Mouse (Mus musculus) cerebellum, postnatal 36 days (tissue): ENCODE measurements around the gene Tent5b.
"Not testable (repeated sequence)": the region's sequence is repeated elsewhere in the genome, so short reads cannot be mapped to it uniquely, and the experiment has no call there.

Experiments
- DNase-seq, 2 experiments: peaks; one replicate each; pipeline ENCODE4 v3.0.0; 2021 to 2022; ENCODE audit warnings: mixed read lengths in 2 of 2

The Tent5b gene

DNA sequence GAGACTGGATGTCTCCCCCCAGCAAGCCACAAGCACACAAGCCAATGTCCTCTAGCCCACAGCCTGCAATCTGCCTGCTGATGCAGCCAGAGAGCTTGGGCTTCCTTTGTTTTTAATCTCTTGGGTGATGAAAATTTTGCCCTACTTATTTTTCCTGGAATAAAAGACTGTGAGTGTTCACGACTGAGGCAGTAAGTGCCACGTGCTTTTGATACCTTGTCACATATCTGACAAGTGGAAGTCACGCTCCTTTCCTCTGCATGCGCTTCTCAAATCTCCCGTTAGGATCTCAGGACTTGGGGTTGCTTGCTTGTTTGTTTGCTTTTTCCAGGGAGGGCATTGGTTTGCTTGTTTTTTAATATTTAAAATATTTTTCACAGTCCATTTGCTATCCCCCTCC, 24.4 kb downstream of the Tent5b start:
- DNase-seq = no peak

DNA sequence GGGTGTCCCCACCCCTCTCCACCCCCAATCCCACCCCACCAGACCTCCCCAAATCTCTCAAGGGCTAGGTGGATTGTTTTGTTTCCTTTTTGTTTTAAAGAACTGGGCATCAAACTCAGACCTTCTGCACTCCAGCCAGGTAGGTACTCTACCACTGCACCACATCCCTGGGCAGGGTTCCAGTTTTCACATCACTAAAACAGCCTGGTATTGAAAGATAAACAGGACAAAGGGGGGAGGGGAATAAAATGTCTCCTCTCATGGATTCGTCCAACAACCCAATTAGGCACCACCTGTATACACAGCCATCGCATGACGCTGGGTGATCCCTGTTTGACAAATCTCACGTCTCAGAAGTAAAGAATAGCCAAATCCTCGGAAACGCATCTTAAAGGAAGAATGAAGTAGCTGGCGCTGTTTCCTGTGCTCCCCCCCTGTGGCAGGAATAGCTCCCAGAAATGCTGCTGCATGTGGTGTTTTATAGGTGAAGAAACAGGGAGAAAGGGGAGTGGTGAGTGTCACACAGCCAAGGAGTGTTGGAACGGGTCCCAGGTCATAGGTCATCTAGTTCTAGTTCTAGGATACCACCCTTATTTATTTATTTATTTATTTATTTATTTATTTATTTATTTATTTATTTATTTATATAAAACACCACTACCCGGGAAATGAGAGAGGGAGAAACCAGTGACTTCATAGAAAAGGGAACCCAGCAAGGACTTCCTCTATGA, 25.0 kb downstream of the Tent5b start:
- DNase-seq = no peak

DNA sequence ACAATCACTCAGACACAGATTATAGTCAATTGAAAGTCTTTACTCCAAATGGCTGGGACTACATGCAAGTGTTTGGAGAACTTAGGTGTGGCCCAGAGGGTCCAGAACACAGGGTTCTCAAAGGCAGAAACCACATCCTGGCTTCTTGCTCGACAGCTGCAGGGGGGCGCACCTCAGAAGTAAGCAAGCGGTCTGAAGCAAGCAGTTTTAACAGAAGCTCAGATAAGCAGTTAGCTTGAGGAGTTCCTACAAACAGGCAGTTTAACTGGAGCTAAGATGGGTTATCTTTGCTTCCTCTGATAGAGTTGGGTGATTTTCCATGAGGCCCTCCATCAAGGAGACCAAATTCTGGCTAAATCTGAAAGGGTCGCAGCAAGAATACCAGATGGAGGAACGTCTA, 26.6 kb downstream of the Tent5b start:
- DNase-seq = no peak

DNA sequence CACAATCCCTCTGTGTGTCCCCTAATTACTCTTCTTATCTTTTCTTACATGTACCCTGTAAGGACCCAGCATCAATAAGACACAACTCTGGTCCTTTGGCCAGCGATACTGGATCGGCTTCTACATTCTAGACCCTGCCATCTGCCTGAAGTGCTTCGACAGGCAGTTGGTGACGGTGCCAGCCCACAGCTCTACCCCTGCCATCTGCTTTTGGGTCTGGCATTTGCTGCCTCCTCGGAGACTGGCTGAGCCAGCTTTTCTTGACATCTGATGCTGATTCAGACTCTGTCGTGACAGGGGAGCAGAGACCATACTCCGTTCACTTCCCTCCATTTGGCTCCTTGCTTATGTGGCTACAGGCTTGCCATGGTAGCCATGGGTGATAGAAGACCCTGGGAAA, 29.1 kb downstream of the Tent5b start:
- DNase-seq = peak; percentile 70 to 76

DNA sequence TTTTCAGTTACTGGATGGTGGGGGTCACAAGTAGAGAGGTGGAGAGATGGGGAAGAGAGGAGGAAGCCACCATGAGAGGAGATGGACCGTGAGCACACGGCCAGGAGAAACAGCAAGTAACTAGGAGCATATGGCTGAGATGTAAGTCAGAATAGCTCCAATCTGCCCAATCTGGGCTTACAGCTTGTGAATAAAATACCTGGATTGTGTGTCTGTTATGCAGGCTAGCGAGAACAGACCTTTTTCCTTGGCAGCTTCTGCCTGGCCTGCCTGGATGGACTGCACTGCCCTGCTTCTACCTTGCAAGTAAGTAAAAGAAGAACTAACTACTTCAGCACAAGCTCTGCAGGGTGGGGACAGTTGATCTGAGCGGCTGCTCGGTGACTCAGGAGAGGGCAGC, 31.1 kb downstream of the Tent5b start:
- peak in 1 of 2 experiments; percentile 31 for DNase-seq

DNA sequence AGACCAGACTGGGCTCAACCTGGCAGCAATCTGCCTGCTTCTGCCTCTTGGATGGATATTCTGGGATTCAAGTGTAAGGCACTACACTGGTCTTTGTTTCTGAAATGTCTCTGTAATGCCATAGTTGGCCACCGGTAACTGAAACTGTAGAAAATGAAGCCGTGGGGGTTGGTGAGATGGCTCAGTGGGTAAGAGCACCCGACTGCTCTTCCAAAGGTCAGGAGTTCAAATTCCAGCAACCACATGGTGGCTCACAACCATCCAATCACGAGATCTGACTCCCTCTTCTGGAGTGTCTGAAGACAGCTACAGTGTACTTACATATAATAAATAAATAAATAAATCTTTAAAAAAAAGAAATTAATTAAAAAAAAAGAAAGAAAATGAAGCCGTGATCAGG, 32.6 kb downstream of the Tent5b start:
- not testable (repeated sequence) for DNase-seq

DNA sequence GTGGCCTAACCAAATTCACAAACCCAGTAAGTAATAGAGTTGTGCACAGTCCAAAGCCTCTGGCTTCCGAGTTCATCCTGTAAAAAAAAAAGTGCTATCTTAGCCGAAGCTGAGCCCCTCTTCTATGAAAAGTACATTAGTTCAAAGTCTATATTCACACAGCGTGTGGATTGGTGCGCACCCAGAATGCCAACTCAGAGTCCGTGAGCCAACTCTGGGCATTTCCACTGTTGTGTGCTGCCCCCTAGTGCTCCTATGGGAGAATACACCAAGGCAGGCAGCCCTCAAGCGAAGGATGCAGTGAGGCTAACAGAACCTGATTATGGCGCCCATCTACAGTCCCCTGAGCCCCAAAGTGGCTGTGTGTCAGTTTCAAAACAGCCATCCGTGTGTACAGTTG, 33.0 kb downstream of the Tent5b start:
- peak; percentile 85 to 88 for DNase-seq

DNA sequence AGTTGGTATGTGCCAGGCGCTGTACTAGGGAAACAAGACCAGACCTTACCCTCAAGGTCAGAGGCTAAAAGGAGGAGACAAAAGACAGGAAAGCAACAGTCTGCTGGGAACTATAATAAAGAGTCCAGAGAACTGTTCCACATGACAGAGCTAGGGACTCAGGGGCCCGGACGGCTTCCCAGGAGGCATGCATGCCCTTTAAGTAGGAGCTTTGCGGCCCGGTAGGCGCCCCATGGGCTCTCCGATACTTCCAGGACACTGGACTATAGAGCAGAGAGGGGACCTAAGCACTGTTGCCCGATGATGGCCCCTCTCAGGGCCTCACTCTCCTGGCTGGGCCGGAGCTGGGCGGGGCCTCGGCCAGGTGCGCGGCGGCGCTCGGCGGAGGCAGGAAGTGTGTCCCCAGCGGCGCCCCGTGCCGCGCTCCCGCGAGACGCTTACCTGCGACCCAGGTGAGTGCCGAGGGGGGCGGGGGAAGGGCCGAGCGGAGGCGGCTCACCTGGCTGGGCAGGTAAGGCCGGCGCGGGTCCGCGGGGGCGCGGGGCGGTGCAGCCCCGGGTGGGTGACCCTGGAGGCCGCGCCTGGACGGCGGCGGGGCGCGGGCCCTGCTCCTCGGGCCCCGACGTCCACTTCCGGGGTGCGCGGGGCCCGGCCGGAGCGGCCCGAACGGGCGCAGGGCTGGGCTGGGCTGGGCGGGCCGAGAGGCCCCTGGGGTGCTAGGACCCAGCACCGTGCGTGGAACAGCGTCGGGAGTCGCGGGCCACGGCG, 38.9 kb downstream of the Tent5b start, which contains the start of gene Kdf1:
Kdf1 (plus strand) TSS at position 363 of the 768 bp plus-strand sequence.
- DNase-seq = no peak

DNA sequence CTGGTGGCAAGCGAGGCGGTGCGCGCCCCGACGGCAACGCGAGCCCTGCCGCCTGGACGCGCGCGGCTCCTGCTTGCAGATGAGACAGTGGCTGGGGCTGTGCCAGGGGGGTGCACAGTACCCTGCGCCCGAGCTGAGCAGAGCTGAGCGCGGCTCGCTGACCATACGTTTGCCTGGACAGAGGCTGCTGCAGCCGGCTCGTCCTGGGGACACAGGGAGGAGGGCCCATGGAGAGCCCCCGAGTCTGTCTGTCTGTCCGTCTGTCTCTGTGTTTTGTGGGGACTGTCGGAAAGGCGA, 39.4 kb downstream of the Tent5b start:
- no peak for DNase-seq

DNA sequence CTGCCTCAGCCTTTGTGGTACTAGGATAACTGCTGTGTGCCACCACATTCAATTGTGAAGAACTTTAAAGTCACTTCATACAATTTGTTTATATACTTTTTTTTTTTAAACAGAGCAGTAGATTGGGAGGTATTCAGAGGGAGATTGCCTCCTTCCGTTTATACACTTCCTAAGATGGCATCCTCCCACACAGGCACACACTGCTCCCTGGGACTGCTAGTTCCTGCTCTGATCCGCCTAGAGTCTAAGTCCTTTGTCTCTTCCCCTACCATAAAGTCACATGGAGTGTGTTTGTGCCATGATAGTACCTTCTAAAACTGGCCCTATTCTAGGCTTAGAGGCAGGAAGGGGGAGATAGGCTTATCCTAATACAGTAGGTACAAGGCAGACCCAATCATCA, 41.6 kb downstream of the Tent5b start:
- DNase-seq = no peak

DNA sequence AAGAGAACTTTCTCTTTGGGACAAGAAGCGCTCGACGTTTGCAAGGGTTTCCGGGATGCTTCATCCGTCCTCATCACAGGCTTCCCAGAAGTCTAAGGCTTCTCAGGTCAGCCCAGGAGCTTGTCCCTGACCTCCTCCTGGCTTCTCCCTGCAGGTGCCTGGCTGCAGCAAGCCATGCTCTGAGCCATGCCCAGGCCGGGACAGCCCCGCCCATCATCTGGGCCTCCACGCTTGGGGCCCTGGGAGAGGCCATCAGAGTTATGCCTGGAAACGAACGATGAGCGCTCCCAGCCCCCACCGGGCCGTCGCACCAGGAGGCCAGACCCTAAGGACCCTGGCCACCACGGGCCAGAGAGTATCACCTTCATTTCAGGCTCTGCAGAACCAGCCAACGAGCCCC, 47.9 kb downstream of the Tent5b start:
- DNase-seq = no peak

DNA sequence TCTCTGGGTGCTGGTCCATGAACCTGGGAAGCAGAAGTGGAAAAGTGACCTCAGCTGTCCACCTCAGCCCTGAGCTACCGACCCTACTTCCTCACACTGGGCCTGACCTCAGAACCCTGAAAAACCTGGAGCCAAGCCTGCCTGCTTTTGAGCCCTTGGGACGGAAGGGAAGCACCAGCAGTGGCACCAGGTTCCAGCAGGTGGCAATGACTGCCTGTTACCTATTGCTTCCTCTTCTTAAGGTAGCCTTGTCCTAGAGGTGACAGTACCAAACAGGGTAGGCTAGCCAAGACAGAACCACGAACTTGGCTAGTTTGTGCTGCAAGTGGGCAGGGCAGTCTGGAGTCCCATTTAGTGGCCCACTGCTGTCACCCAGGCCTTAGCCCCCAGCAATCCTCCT, 52.8 kb downstream of the Tent5b start:
- no peak for DNase-seq

DNA sequence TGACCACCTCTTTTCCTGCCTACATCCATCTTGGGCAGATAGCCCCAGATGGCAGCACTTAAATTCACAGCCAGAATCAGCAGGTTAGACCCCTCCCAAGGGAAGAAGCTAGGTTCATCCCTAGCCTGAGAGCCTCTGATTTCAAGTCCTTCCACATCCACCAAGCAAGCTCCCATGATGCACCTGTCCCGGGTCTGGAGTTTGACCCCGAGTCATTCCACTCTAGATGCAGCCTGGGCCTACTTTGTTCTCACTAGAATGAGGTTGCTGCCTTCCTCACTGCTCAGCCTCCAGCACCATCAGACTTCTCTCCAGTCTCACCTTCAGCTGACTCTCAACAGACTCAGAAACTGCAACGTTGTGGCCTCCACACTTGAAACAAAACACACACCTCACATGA, 56.1 kb downstream of the Tent5b start:
- DNase-seq = no peak

DNA sequence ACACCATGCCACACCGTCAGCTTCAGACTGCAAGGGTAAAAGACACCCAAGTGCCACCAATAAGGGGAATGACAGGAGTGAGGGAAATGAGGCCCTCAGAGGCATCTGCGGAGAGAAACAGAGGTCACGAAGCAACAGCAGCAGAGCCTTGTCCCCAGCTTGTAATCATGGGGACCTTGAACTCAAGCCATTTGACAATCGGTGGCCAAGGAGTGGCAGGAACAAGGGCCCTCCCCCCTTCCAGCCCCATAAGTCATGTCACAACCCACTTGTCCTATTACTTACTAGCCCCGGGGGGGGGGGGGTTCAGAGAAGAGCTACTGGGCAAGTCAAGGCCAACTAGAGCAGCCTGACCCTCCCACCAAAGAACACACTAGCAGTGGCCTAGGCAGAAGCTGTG, 56.7 kb downstream of the Tent5b start:
- DNase-seq = no peak
